Mouse (Mus musculus) ES-Bruce4 (cell line): ENCODE results near the gene Cpn1. TPM values are rescaled to one million over a fixed set of nuclear protein-coding genes. Genes with fewer than 3 reads are reported as not detected.

Experiments
- H3K27ac ChIP-seq: 2 replicates; pipeline ENCODE4 v1.5.1; 2012; ENCODE audit warnings: low read length, inconsistent platforms; ENCODE audit not compliant: insufficient read depth
- H3K27me3 ChIP-seq: 2 replicates; pipeline ENCODE4 v1.6.1; 2012; ENCODE audit warnings: mild to moderate bottlenecking, low read length, inconsistent platforms; ENCODE audit not compliant: control insufficient read depth, poor library complexity, insufficient read depth, severe bottlenecking
- H3K36me3 ChIP-seq: 2 replicates; pipeline ENCODE4 v1.6.1; 2012; ENCODE audit warnings: inconsistent platforms, mild to moderate bottlenecking, low read length, moderate library complexity; ENCODE audit not compliant: control insufficient read depth, poor library complexity, insufficient read depth, severe bottlenecking
- H3K4me1 ChIP-seq: one replicate; pipeline ENCODE4 v1.8.1; 2011; ENCODE audit warnings: low read length; ENCODE audit not compliant: control insufficient read depth, insufficient read depth
- H3K4me3 ChIP-seq: 2 replicates; pipeline ENCODE4 v1.5.1; 2011; ENCODE audit warnings: low read depth, mild to moderate bottlenecking, low read length
- H3K9ac ChIP-seq: 2 replicates; pipeline ENCODE4 v1.6.1; 2012; ENCODE audit warnings: low read depth, mild to moderate bottlenecking, inconsistent platforms; ENCODE audit not compliant: poor library complexity, severe bottlenecking
- H3K9me3 ChIP-seq: replicated peaks from 2 replicates; pipeline ENCODE4 v1.6.1; 2012; ENCODE audit warnings: mild to moderate bottlenecking, low read length, inconsistent platforms; ENCODE audit not compliant: control insufficient read depth, poor library complexity, insufficient read depth, severe bottlenecking
- CTCF ChIP-seq: IDR thresholded peaks from one replicate; pipeline ENCODE4 v1.8.1; 2011; ENCODE audit warnings: low read depth, low read length
- EP300 ChIP-seq: IDR thresholded peaks from 2 replicates; pipeline ENCODE4 v1.6.1; 2011; ENCODE audit warnings: low read depth, low read length; ENCODE audit not compliant: insufficient read depth
- POLR2A ChIP-seq: IDR thresholded peaks from one replicate; pipeline ENCODE4 v1.8.1; 2011; ENCODE audit warnings: low read length; ENCODE audit not compliant: insufficient read depth
- polyA plus RNA-seq: library from polyadenylated mRNA; stranded (reverse); fragments of >200 nt; gene quantifications from 2 replicates; pipeline ENCODE4 v1.2.4, GENCODE M21; 2011; ENCODE audit warnings: low read depth; ENCODE audit not compliant: missing spikeins, insufficient read depth, insufficient read length

Cpn1 gene
- polyA plus RNA-seq, 1 experiment = 1.2 TPM

DNA sequence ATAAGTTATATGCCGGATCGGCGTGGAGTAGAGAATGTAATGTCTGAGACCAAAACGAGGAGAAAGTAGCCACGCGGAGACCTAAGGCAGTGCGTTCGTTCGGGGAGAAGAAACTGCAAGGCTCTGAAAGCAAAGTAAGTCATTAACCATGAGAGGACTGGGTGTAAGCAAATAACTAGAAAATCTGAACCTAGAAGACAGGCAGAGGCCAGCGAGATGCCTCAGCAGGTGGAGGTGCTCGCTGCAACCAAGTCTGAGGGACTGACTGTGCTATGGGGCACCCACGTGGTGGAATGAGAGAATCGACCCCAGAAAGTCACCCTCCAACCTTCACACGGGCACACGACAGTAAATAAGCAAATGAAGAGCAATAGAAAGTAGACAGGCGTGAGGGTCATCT is 43.3 kb downstream of the Cpn1 start:
- Histone ChIP-seq H3K4me1 (no peaks in the 10 kb centered on the region), H3K27me3 (no peaks in the 10 kb centered on the region), H3K27ac (no peak overlapping the region), H3K9me3 (no peaks in the 10 kb centered on the region), H3K4me3 (no peak overlapping the region), H3K36me3 (no peaks in the 10 kb centered on the region), H3K9ac (no peak overlapping the region)
- TF ChIP-seq POLR2A (no peak), EP300 (no peak), CTCF (no peak)

DNA sequence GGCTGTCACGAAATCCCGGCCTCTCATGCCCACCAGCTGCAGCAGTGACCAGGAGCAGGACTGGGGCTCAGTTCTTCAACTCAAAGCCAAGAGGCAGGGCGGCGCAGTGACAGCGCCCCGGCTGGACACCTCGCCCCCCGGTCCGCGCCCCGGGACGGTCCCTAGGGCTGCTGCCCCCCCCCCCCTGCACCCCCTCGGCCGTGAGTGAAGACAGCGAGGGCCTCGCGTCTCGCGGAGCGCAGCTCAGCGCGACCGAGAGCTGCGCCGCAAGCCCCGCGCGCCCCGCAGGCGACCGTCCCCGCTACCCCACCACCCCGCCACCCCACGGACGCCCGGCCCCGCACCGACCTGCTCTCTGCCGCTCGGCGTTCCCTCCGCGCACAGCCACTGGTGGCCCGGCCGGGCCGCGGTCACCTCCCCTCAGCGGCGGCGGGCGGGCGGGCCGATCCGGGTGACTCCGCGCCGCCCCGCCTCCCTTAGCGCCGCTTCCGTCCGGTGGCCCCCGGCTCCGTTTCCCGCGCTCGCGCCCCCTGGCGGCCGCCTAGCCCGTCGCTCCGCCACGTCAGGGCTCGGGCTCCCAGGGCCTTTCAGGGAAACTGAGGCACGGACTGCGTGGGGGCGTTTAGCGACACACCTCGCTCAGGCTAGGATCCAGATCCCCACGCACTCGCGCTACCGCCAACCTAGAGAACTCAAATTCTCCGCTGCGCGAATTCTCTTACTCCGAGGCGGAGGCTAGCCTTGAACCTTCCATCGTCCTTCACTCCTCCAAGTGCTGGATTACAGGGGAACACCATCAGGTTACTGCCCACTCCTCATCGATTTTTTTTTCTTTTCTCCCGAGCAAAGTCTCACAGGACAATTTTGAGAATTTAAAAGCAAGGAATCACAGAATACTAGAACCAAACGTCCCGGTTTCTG is 46.3 kb downstream of the Cpn1 start, which contains the start of gene Dnmbp:
Dnmbp (minus strand) TSS at position 423 of the 921 bp plus-strand sequence.
- no peaks in the 10 kb centered on the region for H3K9me3 ChIP-seq
- H3K36me3 ChIP-seq = no peaks in the 10 kb centered on the region
- H3K4me3 ChIP-seq = peak within 1 kb of the TSS; percentile 82
- no peaks in the 10 kb centered on the region for H3K27me3 ChIP-seq
- peak; percentile 64 for TF ChIP-seq CTCF
- TF ChIP-seq EP300 = no peak
- no peak within 1 kb of the TSS for H3K27ac ChIP-seq
- no peaks in the 10 kb centered on the region for H3K4me1 ChIP-seq
- H3K9ac ChIP-seq = peak within 1 kb of the TSS; percentile 86

DNA sequence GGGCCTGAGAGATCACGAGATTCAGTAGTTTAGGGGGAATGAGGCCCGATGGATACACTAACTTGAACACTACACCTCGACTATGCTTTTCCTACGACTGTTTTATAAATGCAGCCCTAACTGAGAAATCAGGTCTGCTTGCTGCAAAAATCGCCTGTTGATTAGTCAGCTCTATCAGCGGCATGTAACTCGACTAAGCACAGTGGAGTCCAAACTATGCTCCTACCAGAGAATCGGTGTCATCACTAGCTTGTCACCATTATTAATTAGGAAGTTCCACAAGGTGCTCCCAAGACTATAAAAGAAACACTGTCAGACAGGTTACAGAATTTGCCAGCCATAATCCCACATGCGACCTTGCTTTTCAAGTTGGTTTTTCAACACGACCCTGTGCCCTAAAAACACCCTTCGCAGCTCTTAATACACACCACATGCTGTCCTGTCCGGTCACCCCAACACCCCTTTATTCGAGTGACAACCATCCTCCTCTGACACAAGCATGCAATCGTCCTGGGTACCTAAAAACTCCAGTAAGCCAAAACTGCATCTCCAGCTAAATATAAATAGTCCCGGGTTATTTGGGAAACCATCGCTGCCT is 47.1 kb downstream of the Cpn1 start:
- no peaks in the 10 kb centered on the region for H3K36me3 ChIP-seq
- TF ChIP-seq EP300 = no peak
- no peak for TF ChIP-seq CTCF
- TF ChIP-seq POLR2A = no peak
- peak overlapping the region; percentile 59 for H3K4me3 ChIP-seq
- H3K4me1 ChIP-seq = no peaks in the 10 kb centered on the region
- H3K9me3 ChIP-seq = no peaks in the 10 kb centered on the region
- H3K27ac ChIP-seq = no peak overlapping the region
- peak overlapping the region; percentile 86 for H3K9ac ChIP-seq
- H3K27me3 ChIP-seq = no peaks in the 10 kb centered on the region

- Histone ChIP-seq H3K27ac (no peak overlapping the region), H3K4me1 (no peaks in the 10 kb centered on the region), H3K36me3 (no peaks in the 10 kb centered on the region), H3K27me3 (no peaks in the 10 kb centered on the region), H3K9me3 (no peaks in the 10 kb centered on the region), H3K9ac (no peak overlapping the region), H3K4me3 (no peak overlapping the region)
- TF ChIP-seq CTCF (no peak), POLR2A (no peak), EP300 (no peak)
Measured at GRCm38 (mm10) chr19:43938355-43938754, 48.0 kb downstream of the Cpn1 start.

DNA sequence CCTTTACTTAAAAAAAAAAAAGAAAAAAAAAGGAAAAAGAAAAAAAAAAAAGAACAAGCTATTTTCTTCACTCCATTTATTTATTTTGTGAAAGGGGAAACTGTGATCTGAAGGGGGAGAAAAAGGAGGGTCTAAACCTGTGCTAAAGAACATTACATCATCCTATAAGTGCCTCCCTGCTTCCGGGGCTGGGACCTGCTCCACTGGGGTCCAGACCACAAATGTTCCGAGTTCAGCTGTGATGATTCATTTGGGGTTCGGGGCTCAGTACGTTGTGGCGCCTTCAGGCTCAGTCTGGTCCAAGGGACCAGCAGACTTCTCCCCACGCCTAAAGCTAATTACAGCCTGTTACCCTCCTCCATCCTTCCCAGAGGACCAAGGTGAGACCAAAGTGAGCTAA is 55.4 kb downstream of the Cpn1 start:
- Histone ChIP-seq H3K9ac (no peak overlapping the region), H3K27me3 (no peaks in the 10 kb centered on the region), H3K9me3 (no peaks in the 10 kb centered on the region), H3K36me3 (no peaks in the 10 kb centered on the region), H3K4me3 (no peak overlapping the region), H3K4me1 (no peaks in the 10 kb centered on the region), H3K27ac (no peak overlapping the region)
- TF ChIP-seq EP300 = no peak
- no peak for TF ChIP-seq CTCF
- TF ChIP-seq POLR2A = no peak

DNA sequence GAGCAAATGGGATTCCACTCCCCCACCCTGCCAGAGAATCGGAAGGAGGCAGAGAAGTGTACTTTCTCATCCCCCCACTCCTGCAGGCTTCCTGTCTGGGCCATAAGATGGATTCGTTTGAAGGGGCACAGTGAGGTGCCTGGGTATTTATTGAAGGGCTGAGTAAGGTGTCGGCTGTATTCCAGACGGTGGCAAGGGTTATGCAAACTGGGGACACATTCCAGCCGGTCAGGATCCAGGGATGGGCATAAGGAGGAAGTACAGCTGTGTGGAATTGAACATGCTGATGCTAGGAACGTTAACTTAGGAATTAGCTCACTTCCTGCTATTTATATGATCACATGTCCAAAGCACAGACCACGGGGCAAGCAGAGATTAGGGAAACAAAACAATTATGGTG is 56.0 kb downstream of the Cpn1 start:
- no peaks in the 10 kb centered on the region for H3K36me3 ChIP-seq
- no peak for TF ChIP-seq POLR2A
- no peak for TF ChIP-seq EP300
- TF ChIP-seq CTCF = no peak
- H3K9ac ChIP-seq = no peak overlapping the region
- no peaks in the 10 kb centered on the region for H3K9me3 ChIP-seq
- H3K4me3 ChIP-seq = no peak overlapping the region
- H3K27ac ChIP-seq = no peak overlapping the region
- H3K4me1 ChIP-seq = no peaks in the 10 kb centered on the region
- H3K27me3 ChIP-seq = no peaks in the 10 kb centered on the region
